Comparison of ENCODE assay signal across 20 mouse cellular contexts in genomic region chr7:121367185-121367584, GRCm38 (mm10). TPM values are rescaled to one million over a fixed set of nuclear protein-coding genes. Genes with fewer than 3 reads are reported as not detected.
"Had no signal": no experiment of that assay in that cellular context is flagged by ENCODE, and none has a peak within 500 bp of the region (broad histone marks: within the 10 kb centered on the region; RNA-seq: fewer than 3 reads in every experiment).

No protein-coding gene starts in this region.

- H3K36me3 ChIP-seq: midbrain, embryonic 10.5 days; midbrain, embryonic 12.5 days; neural tube, embryonic 13.5 days; neural tube, embryonic 15.5 days; stomach, embryonic 15.5 days had no signal

- H3K27ac ChIP-seq: midbrain, embryonic 10.5 days; midbrain, embryonic 12.5 days; neural tube, embryonic 13.5 days; neural tube, embryonic 15.5 days; stomach, embryonic 15.5 days; stomach, postnatal 0 days had no signal

- H3K27me3 ChIP-seq: midbrain, embryonic 12.5 days; neural tube, embryonic 13.5 days; neural tube, embryonic 15.5 days; stomach, embryonic 15.5 days had no signal

- H3K4me2 ChIP-seq: lung, embryonic 14.5 days; midbrain, embryonic 12.5 days; neural tube, embryonic 13.5 days; neural tube, embryonic 15.5 days; stomach, embryonic 15.5 days had no signal

- DNase-seq: lung, adult 18-20 months; lung, embryonic 14.5 days; lung, postnatal 10 days; lung, postnatal 4 days; midbrain, embryonic 14.5 days; retina, postnatal 1 day; right cerebral cortex, postnatal 14 days; thymus, adult 2 months; thymus, postnatal 25 days; thymus, postnatal 4 days had no signal

- ATAC-seq: midbrain, embryonic 16.5 days had no signal

- H3K9ac ChIP-seq: lung, embryonic 14.5 days; midbrain, embryonic 12.5 days; neural tube, embryonic 13.5 days; neural tube, embryonic 15.5 days; stomach, embryonic 15.5 days had no signal

- H3K9me3 ChIP-seq: midbrain, embryonic 10.5 days; midbrain, embryonic 12.5 days; neural tube, embryonic 13.5 days; neural tube, embryonic 15.5 days; stomach, embryonic 15.5 days had no signal

- H3K4me1 ChIP-seq: midbrain, embryonic 10.5 days; midbrain, embryonic 12.5 days; neural tube, embryonic 13.5 days; neural tube, embryonic 15.5 days; stomach, embryonic 15.5 days had no signal

- H3K4me3 ChIP-seq: midbrain, embryonic 10.5 days; midbrain, embryonic 12.5 days; myocyte; neural tube, embryonic 13.5 days; neural tube, embryonic 15.5 days; stomach, embryonic 15.5 days had no signal

RNA-seq across cellular contexts. Expression of gene Hs3st2, which starts 24.5 kb away (rescaled TPM):
- total RNA-seq: megakaryocyte, adult 5-6 weeks; megakaryocyte-erythroid progenitor cell, adult 5-6 weeks had no signal
- polyA plus RNA-seq: myocyte had no signal
